Mouse (Mus musculus) gastrocnemius, adult 18-20 months (tissue): ENCODE results near the gene Prlr. TPM values are rescaled to one million over a fixed set of nuclear protein-coding genes. Genes with fewer than 3 reads are reported as not detected.

Experiments
- DNase-seq: peaks from one replicate; pipeline ENCODE4 v3.0.0; 2021; ENCODE audit warnings: low spot score
- long read RNA-seq, 2 experiments: library from polyadenylated mRNA; stranded (forward); transcript quantifications; one replicate each; pipeline ENCODE4 v2.0.0; 2021
- total RNA-seq, 2 experiments: library from RNA; stranded (reverse); gene quantifications; 2 replicates each; pipeline ENCODE4 v1.2.3; 2021

Prlr gene
- total RNA-seq: 1 to 10 TPM in 1 of 2 experiments, under 1 TPM in 1; 0.40 to 1.2 TPM
- long read RNA-seq, experiment 1: 0 reads
- long read RNA-seq, experiment 2: 0 reads

DNA sequence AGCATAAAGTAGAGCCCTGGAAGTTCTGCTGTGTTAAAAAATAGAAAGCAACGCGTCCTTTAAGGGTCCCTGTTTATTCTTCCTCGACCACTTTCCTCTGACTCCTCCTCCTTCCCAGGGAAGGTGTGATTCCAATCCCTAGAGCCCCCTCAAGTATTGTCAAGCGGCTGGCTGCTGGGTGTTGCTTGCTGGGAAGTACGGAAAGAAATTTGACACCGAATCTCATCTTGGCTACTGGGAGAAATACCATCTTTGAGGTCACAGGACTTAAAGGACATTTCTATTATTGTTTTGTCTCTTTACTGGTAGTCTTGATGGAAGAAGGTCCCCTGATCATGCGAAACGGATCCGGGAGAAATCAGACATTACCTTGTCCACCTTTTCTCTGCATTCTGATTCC lies at the start of gene Prlr:
Prlr (plus strand) TSS at position 156 of the 400 bp plus-strand sequence.
- no peak for DNase-seq

DNA sequence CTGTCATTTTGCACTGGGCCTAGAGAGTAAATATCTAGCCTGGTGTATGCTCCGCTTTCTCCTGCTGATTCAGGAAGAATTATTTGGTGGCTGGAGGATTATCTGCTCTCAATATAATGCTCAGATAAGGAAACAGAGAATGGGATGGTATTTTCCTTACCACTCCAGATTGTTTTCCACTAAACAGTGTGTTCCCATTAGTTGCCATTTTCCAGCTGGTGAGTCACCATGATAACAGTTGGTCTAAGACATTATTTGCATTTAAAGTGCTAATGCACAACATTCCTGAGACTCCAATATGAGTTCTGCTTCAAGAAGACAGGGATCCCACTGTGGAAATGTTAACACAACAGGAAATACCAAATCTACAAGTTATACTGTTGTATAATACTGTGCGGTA lies 43.3 kb upstream of the Prlr start:
- no peak for DNase-seq

- DNase-seq: no peak
These were observed 42.1 kb upstream of the Prlr start for GRCm38 (mm10) chr15:10134889-10135288.

DNA sequence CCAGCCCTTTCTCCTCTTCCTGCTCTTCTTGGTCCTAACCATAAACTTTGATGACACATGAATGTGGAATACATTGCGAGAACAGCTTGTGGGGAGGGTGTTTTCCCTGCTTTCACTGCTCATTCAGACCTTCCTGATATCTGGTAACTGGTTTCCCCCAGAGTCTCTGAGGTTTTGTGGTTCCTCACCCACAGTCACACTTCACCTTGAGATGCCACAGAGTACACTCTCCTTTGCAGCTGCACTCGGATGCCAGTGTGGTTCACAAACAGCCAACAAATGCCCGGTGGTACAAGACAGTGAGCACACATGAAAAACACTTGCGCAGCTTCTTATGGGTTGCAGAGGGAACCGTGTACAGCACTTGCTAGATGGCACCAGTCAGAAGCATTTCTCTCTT lies 32.5 kb upstream of the Prlr start:
- no peak for DNase-seq

- no peak for DNase-seq
These were observed 28.8 kb upstream of the Prlr start for GRCm38 (mm10) chr15:10148196-10148595.

DNA sequence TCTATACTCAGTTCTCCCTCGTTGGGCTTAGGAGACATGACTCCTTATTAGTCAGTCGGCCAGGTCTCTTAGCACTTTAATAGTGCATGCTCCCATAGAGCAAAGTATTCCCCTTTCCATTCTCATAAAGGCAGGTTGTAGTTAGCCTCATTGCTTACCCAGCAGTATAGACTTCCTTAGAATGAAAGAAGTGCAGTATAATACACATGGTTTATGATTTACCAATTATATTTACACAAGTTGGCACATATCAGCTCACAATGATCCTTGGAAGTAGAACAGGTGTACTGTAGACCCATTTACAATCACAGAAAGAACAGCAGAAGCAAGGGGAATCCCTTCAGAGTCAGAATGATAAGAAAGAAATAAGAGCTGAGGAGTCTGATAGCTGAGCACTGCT lies 16.4 kb upstream of the Prlr start:
- no peak for DNase-seq

- no peak for DNase-seq
These were observed 2.0 kb upstream of the Prlr start for GRCm38 (mm10) chr15:10175078-10175477.

DNA sequence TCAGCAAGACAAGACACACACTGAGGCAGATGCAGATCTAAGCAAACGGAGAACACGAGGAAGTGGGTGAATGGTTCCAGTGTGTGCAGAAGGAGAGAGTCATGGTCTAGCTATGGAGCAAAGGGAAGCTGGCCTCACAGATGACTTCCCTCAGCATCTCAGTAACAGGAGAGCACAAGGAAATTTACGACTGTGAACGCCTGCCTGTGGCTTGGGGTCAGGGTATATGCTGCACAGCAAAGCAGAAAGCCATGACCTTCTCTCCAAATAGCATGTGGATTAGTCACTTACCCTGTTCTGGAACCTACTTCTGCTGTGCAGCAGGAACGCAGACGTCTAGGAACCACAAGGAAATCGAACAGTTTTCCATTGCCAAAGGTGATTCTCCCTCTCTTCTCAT lies 1.4 kb upstream of the Prlr start:
- DNase-seq: no peak

- DNase-seq: no peak
These were observed 587 bp downstream of the Prlr start for GRCm38 (mm10) chr15:10177519-10178130.

DNA sequence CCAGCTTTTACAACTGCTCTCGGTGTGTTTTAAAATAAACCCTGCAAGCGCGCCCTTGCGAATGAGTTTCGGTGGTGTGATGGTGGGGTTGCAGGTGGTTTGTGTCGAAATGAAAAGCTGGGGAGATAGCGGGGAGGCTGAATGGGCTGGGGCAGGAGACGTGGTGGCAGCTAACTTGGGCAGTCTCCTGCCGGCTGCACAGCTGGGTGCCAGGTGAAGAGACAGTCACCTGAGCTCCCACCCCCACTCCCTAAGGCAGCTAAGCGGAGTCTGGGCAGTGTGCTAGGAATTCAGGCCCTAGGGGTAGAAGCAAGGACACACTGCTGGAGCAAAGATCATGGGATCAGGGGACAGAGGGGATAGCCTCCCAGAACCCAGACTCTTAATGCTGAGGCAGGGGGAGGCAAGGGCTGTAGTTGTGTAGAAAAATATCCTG lies 1.1 kb downstream of the Prlr start:
- DNase-seq: no peak

DNA sequence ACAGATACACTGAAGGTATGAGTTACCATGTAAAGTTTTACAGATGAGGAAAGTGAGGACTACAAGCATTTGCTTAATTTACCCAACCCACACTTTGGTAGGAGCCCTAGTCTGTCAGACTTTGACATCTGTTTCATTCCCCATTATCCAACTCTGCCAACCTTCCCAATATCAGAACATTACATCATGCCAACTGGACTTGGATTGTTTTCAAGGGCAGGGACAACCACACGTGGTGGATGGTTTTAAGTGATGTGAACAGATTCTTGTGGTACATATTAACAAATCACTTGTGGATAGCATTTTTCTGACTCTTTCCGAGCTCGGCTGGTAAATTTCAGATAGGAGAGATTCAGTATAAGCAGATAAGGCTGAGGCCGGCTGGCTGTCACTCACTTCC lies 3.7 kb downstream of the Prlr start:
- DNase-seq: no peak

- no peak for DNase-seq
These were observed 15.1 kb downstream of the Prlr start for GRCm38 (mm10) chr15:10192101-10192630.

DNA sequence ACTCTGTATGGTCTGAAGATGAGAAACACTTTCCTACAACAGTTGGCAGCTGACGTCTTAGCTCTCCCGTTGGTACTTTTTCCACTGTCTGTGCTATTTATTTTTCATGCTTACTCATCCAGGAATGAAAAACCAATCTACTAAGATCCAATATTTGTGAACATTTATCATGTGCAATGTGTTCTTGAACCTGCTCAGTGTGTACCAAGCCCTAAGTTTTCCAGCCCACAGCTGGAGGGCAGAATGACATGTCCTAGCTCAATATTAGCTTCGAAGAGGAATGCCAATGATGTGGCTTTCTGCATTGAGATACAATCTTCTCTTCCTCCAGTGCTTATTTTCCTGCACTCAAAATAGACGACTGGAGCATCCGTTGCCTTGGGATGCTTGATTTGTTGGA lies 24.0 kb downstream of the Prlr start:
- DNase-seq: no peak

DNA sequence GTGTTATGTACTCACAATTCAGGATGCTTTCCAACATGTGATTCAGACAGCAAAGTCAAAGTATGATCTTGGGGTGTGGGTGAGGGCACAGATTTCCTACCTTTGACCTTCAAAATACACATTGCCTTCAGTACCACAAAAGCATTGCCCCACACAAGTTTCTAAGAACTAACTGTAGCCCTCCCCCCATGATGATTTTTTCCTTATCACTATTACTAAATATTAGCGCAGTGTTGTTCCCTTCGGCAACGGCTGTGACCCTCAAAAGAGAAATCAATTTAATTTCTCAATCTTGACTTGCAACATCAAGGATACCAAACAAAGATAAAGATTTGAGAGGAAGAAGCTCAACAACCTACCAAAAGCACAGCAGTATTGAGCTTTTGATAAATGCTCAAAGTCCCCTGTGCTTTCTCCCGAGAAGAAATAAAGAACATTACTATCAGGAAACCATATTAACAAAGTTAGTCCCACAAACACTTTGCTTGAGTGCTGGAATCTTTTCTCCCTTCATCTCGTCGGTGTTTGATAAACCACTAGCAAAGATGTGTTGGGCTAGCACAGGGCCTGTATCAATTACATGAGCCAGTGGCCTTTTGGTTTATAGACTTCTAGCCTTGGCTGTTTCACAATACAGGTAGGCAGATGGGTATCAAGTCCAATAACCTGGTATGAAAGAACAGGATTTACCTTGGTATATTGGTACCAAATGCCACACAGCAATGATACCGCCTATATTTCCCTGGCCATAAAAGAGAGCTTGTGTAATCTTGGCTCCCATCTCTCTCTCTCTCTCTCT lies 25.7 kb downstream of the Prlr start:
- DNase-seq: no peak

- no peak for DNase-seq
These were observed 33.3 kb downstream of the Prlr start for GRCm38 (mm10) chr15:10210261-10210770.

- no peak for DNase-seq
These were observed 35.0 kb downstream of the Prlr start for GRCm38 (mm10) chr15:10211992-10212391.

DNA sequence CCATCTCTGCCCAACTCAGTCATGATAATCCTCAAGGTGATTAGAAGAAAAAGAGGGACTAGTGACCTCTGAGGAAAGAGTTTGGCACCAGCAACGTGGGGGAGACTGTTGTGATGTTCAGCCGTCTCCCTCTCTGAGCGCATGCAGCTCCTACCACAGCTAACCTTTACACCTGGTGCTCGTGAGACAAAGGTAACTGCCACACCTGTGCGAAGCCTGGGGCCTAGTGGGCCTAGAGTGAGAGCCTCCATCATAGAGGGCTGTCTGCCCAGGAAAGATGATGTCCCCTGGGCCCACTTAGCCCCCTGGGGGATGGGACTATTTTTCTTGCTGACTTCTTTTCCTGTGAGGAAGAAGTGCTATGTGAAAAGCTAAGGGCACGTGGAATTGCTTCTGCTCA lies 36.2 kb downstream of the Prlr start:
- no peak for DNase-seq

DNA sequence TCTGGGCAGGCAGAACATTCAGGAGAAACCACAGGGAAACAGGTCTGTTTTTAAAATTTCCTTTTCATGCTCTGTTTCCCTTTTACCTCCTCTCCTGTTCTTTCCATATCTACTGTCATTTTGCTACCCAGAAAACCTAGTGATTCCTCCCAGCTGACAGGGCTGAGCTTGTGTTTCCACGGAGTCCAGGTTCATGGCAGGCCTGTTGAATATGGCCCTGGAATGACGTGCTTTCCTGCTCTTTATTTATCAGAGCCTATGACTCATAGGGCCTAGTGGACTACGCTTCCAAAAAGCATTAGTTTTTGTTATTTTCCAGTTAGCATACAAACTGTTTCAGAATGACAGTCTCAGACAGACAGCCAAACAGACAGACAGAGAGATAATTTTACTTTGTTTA lies 36.7 kb downstream of the Prlr start:
- no peak for DNase-seq

- no peak for DNase-seq
These were observed 38.7 kb downstream of the Prlr start for GRCm38 (mm10) chr15:10215719-10216118.

GRCm38 (mm10) chr15:10216189-10216588 lies 39.2 kb downstream of the Prlr start:
- DNase-seq: no peak

- no peak for DNase-seq
These were observed 46.6 kb downstream of the Prlr start for GRCm38 (mm10) chr15:10223614-10224155.

DNA sequence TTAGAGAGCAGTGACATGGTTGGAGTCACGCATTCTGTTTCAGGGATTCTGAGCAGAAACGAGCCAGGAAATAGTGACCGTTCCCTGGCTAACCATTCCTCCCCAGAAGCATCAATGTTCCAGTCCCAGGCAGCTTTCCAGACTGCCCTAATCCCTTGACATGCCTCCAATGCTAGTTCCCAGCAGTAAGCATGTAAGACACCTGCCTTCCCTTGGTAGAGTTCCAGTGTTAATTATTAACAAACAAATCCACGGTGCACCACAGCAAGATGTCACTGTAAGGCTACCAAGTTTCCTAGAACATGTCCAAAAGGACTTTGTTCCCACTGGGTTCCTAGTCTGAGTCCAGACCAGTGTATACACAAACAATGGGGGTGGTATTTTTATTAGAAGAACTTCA lies 48.7 kb downstream of the Prlr start:
- no peak for DNase-seq
